Mouse (Mus musculus): ENCODE results near the gene Tmem219.

Gene Tmem219

DNA sequence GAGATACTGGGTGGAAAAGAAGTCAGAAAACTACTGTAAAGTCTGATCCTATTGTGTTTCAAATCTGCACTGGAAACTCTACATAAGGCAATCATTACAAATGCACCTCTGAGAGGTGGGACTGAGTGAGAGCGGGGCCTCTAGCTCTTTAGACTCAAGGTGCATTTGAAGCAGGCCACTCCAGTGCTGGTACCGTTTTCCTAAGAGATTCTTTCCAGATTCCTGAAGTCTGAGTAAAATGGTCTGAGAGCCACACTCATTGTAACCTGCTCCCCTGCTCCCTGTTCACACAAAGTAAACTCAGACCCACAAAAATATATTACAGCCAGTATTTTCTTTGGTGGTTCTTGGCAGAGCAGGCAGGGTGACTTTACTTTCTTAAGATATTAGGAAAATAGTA, 55.2 kb downstream of the Tmem219 start:
- in situ Hi-C loops (cut with MseI, MboI), result no loop called here

DNA sequence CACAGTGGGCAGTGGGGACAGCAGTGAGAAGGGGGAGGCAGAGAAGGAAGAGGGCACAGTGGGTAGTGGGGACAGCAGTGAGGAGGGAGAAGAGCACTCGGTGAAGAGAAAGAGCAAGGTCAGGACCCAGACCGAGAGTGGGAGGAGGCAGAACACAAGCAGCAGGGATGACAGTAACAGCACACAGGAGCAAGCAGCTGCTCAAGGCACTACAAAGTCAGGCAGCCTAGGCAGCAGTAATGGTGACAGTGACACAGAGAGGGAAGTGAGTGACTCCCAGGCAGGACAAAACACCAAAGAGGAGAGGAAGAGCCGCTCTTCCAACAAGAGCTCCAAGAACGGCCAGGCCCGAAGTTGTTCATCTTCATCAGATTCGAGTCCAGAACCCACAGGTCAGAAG, 58.9 kb downstream of the Tmem219 start:
- in situ Hi-C loops (cut with MseI, MboI), result no loop called here

DNA sequence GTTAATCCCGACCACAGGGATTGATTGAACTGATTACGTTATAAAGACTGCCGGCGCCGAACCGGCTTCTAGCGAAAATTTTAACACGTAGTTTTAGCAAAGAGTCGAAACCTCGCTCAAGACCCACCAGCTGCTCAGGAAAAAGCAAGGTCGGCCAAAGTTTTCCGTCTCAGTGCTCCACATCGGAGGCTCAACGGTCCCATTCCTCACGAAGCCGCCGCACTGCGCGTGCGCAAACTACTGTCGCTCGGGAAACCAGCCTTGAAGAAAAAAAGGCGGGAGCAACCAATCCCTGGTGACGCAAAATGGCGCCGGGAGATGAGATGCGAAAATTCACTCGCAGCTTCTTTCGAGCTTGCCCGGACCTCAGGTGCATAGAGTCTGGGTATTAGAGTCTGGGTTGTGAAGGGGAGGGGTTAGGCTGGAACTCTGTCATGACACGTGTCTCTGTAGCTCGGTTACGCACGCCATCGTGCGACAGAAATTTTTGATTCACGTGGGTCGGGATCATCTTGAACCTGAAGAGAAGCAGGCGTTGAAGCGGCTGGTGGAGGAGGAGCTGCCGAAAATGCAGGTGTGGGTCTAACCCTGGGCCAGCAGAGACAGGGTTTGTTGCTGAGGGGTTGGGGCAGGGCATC, 60.5 kb downstream of the Tmem219 start, which contains the start of gene Ino80e:
Ino80e (minus strand) TSS at position 231 of the 638 bp plus-strand sequence.
- in situ Hi-C loops (cut with MseI, MboI), result no loop called here

DNA sequence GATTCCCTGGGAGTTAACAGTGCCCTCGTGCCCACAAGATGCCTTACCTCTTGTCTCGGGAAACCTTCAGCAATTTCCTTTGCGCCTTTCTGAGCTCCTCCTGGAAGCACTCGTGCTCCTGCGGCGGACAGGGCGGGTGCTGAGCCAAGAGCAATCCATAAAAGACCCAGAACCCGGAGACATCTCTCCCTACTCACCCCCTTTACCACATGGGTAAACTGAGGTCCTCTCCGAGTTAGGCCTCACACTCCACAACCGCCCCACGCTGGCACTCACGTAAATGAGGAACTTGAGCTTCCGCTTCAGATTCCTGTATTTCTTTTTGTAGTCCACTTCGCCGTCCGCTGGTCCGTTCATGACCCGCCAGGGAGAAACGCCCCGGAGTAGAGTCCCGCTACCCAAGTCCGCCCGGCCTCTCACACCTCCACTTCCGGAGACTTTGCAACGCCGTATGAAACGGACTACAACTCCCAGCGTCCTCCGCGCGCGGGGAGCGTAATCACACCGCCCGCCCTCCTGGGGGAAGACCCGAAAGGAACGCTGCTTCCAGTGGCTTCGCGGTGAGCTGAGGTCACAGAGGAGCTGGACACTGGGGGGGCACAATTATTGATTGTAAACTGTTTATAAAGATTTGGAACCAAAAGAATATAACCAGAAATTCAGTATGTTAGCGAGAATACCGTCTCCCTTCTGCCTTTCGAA, 61.1 kb downstream of the Tmem219 start, which contains the start of gene Hirip3:
Hirip3 (plus strand) TSS at position 544 of the 702 bp plus-strand sequence.
- in situ Hi-C loops (cut with MseI, MboI), result no loop called here

GRCm38 (mm10) chr7:126860987-126861386, 61.7 kb downstream of the Tmem219 start:
- in situ Hi-C loops (cut with MseI, MboI), result no loop called here

DNA sequence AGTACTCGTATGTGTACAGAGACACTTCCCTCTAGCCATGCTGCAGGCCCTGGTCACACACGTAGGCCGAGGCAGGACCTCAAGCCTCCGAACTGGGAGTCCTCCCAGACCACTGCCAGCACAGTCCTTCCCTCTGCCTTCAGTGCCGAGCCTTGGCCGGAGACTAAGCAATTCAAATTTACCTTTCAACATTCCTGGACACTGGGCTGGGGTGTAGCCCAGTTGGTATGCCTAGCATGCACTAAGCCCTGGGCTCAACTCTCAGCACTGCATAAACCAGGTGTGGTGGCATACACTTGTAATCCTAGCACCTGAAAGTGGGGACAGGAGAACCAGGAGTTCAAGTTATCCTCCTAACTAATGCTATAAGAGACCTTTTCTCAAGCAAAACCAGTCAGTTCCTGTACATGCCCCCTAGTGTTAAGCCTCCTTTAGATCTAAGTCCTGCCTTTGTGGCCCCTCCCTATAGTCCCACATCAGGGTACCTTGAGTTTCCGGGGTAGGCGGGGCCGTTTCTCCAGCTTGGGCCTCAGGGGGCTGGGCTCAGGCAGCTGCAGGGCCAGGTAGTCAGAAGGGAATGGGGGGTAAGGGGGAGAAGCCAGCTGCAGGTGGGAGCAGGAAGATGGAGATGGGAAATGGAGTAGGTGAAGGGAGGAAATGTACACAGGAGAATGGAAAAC, 65.8 kb downstream of the Tmem219 start:
- in situ Hi-C loops (cut with MseI, MboI), result no loop called here

GRCm38 (mm10) chr7:126855641-126856040, 67.1 kb downstream of the Tmem219 start:
- in situ Hi-C loops (cut with MseI, MboI), result no loop called here

GRCm38 (mm10) chr7:126853454-126853853, 69.3 kb downstream of the Tmem219 start:
- in situ Hi-C loops (cut with MseI, MboI), result no loop called here

DNA sequence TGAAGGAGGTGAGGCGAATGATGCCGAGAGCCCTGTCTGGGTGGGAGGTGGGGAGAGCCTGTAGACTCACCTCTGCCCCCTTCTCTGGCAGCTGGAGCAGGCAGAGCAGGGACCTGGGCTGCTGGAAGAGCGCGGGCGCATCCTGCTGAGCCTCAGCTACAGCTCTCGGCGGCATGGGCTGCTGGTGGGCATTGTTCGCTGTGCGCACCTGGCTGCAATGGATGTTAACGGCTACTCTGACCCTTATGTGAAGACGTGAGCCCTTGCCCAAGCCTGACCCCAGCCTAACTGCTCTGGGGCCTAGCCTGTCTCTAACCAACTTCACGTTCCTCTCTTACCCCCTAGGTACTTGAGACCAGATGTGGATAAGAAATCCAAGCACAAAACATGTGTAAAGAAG, 71.5 kb downstream of the Tmem219 start:
- in situ Hi-C loops (cut with MseI, MboI), result no loop called here

DNA sequence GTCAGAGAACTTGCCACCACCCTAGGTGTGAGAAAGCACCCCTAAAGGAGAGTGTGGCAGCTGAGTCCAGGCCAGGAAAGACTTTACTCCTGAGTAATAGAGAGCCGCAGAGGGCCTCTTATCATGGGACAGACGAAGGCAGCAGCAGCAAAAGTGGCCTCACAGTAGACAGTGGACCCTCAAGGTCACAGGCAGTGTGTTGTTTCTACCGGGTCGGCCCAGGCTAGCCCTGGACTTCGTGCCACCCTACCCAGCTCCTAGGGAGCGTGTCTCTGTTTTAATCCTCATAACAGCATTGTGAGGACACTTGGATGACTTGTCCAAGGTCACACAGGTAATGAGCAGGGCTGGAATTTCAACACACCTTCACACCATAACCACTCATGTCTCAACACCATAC, 72.6 kb downstream of the Tmem219 start:
- in situ Hi-C loops (cut with MseI, MboI), result no loop called here

DNA sequence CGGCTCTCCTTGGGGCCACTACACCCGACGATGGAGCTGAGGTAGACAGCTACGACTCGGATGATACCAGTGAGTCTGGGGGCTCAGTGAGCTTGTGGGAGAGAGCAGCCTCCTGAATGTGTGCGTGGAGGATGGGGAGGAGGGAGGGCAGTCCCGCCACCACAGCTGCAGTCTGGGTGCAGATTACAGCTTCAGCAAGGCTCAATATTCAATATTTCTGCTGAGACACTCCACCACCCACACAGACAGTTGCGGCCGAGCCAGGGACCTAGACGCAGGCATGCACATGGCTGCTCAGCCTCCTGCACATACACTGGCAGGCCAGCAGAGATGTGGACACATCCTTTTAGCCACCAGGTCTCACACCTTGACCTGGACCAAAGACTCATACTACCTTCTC, 73.9 kb downstream of the Tmem219 start:
- in situ Hi-C loops (cut with MseI, MboI), result loop anchor here in 1 of 2 experiments (25.0 kb wide), 1 partner anchor 114 kb away; the partner anchor contains the start of gene Sez6l2

DNA sequence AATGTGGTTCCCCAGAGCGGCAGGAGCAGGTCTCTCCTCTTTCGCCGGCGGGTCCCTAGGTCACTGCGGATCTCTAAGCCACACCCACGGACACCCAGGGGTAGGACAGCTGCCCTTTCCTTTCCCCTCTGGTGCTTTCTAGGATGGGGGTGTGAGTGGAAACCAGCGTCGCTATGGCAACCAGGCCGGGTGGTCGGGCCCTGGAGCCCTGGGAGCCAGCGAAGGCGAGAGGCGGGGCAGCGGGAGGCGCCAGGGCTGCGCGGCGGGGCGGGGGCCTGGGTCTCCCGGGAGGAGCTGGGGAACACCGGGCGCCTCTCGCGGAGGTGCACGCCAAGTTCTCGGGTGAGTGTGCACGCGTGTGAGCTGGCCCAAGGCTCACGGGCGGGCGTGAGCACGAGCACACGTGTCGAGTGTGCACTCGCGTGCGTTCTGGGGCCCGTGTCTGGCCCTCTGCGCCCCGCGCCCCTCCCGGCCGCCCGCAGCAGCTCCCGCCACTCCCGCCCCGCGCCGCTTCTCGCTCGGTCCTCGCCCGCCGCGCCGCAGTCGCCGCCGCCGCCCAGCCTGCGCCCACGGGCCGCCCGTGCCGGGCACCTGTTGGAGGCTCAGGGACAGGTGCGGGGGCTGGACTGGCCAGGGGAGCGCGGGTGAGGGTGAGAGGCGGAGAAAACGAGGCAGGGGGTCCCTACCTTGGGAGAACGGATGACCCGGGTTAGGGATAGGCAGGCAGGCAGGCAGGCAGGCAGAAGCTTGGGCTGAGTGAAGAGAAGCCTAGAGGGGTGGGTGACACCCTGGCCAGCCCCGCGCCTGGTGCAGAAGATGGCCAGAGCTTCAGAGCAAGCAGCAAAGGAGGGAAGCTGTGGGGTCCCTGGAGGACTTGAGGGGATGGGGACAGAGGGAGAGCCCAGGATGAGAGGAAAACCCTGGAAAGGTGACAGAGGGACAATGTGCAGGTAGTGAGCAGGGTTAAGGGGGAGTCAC, 75.0 kb downstream of the Tmem219 start:
- in situ Hi-C loops (cut with MseI, MboI), result loop anchor here in 1 of 2 experiments (25.0 kb wide), 1 partner anchor 115 kb away; the partner anchor contains the start of gene Sez6l2

DNA sequence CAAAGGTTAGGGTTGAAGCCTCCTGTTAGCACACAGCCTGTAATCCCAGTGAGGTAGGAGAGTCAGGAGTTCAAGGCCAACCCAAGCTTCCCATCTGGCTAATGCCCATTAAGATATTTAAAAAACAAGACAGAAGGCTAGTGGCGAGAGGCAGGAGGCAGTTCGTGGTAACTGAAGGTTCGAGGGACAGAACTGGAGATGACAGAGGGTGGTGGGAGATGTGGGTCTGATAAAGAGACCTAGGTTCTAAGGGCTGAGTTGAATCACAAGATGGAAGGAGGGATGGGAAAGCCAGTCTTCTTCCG, 75.6 kb downstream of the Tmem219 start, which contains the start of gene Doc2a:
Doc2a (plus strand) TSS at position 301 of the 305 bp plus-strand sequence.
- in situ Hi-C loops (cut with MseI, MboI), result loop anchor here in 1 of 2 experiments (25.0 kb wide), 1 partner anchor 115 kb away; the partner anchor contains the start of gene Sez6l2

DNA sequence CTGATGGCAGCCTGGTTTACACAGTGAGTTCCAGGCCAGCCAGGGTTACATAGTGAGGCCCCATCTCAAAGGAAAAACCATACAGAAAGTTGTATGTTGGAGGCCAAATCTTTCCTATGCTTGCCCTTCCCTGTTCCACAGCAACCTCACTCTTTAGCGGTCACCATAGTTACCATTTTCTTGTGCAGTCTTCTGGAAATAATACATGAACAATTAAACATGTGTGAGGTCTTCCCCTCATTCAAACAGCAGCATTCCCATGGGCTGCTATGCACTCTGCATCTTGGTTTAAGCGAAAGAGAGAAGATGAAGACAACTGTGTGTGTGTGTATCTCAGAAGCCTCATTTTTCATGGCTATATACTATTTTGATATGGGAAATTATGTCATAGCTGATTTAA, 77.2 kb downstream of the Tmem219 start:
- in situ Hi-C loops (cut with MseI, MboI), result loop anchor here in 1 of 2 experiments (25.0 kb wide), 1 partner anchor 117 kb away; the partner anchor contains the start of gene Sez6l2

DNA sequence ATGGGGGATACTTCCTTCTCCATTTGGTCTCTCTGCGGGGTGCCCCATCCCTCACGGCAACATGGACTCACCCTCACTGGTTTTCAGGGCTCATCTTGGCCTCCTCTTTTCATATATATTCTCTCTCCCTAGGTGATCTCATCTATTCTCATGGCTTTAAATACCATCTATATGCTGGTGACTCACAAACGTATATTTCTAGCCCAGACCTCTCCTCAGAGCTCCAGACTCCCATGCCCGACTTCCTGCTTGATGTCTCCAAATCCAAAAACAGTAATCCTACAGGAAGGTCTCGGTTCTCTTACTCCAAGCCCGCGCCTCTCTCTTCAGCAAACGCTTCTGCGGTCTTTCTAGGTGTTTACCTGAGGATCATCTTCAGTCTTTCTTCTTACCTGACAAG, 79.4 kb downstream of the Tmem219 start:
- in situ Hi-C loops (cut with MseI, MboI), result loop anchor here in 1 of 2 experiments (25.0 kb wide), 1 partner anchor 119 kb away; the partner anchor contains the start of gene Sez6l2
